Mouse (Mus musculus) lung, postnatal 0 days (tissue): ENCODE measurements around the gene 9130213A22Rik. TPM values are rescaled to one million over a fixed set of nuclear protein-coding genes. Genes with fewer than 3 reads are reported as not detected.
A peak's percentile ranks its signal among the peaks of the same experiment; 100 is the strongest.

Source experiments
- ATAC-seq: fragments of 200-750 bp; cut with Nextera tagmentation; 2 replicates; pipeline ENCODE4 v1.8.0; 2017; ENCODE audit warnings: moderate library complexity
- DNase-seq: peaks from one replicate; pipeline ENCODE4 v3.0.0-alpha.2; 2016; ENCODE audit warnings: low spot score
- H3K27ac ChIP-seq: fragments of 300-500 bp; sonication (generic); 2 replicates; pipeline ENCODE4 v1.5.1; 2014; ENCODE audit warnings: antibody characterized with exemption, mild to moderate bottlenecking, low read length, mixed read lengths
- H3K27me3 ChIP-seq: fragments of 300-500 bp; sonication (generic); replicated peaks from 2 replicates; pipeline ENCODE4 v1.6.1; 2014; ENCODE audit warnings: low read length, mixed read lengths; ENCODE audit not compliant: insufficient read depth
- H3K36me3 ChIP-seq: fragments of 300-500 bp; sonication (generic); 2 replicates; pipeline ENCODE4 v1.6.1; 2014; ENCODE audit warnings: low read length, mixed read lengths; ENCODE audit not compliant: insufficient read depth
- H3K4me1 ChIP-seq: fragments of 300-500 bp; sonication (generic); 2 replicates; pipeline ENCODE4 v1.6.1; 2014; ENCODE audit warnings: antibody characterized with exemption, low read depth, low read length, mixed read lengths; ENCODE audit not compliant: insufficient read depth
- H3K4me2 ChIP-seq: fragments of 300-500 bp; sonication (generic); replicated peaks from 2 replicates; pipeline ENCODE4 v1.6.1; 2014; ENCODE audit warnings: low read depth, mild to moderate bottlenecking, low read length, moderate library complexity, mixed read lengths
- H3K4me3 ChIP-seq: fragments of 300-500 bp; sonication (generic); 2 replicates; pipeline ENCODE4 v1.5.1; 2014; ENCODE audit warnings: low read depth, low read length
- H3K9ac ChIP-seq: fragments of 300-500 bp; sonication (generic); replicated peaks from 2 replicates; pipeline ENCODE4 v1.6.1; 2014; ENCODE audit warnings: low read depth, mild to moderate bottlenecking
- H3K9me3 ChIP-seq: fragments of 300-500 bp; sonication (generic); 2 replicates; pipeline ENCODE4 v1.6.1; 2016; ENCODE audit warnings: low read length, mixed read lengths
- CTCF ChIP-seq: IDR thresholded peaks from 2 replicates; pipeline ENCODE4 v1.5.1; 2016; ENCODE audit warnings: antibody characterized with exemption, mild to moderate bottlenecking
- EP300 ChIP-seq: IDR thresholded peaks from 2 replicates; pipeline ENCODE4 v1.6.1; 2016; ENCODE audit warnings: antibody characterized with exemption, mild to moderate bottlenecking, control low read depth
- WGBS: fragments of 180-500 bp; shearing (Covaris S2); extraction: QIAGEN DNeasy Blood & Tissue Kit; methylation state at CpG from one replicate; pipeline ENCODE4 v1.1.7; 2014; 5-methylcytosine and 5-hydroxymethylcytosine counted together
- polyA plus RNA-seq: library from polyadenylated mRNA; unstranded; fragments of >200 nt; fragmentation: Nextera tagmentation; extraction: Ambion mirVana; gene quantifications from 2 replicates; pipeline ENCODE4 v1.2.1, GENCODE M21; 2015

The 9130213A22Rik gene
- polyA plus RNA-seq, 1 experiment from 2014 or later: 0.50 TPM

DNA sequence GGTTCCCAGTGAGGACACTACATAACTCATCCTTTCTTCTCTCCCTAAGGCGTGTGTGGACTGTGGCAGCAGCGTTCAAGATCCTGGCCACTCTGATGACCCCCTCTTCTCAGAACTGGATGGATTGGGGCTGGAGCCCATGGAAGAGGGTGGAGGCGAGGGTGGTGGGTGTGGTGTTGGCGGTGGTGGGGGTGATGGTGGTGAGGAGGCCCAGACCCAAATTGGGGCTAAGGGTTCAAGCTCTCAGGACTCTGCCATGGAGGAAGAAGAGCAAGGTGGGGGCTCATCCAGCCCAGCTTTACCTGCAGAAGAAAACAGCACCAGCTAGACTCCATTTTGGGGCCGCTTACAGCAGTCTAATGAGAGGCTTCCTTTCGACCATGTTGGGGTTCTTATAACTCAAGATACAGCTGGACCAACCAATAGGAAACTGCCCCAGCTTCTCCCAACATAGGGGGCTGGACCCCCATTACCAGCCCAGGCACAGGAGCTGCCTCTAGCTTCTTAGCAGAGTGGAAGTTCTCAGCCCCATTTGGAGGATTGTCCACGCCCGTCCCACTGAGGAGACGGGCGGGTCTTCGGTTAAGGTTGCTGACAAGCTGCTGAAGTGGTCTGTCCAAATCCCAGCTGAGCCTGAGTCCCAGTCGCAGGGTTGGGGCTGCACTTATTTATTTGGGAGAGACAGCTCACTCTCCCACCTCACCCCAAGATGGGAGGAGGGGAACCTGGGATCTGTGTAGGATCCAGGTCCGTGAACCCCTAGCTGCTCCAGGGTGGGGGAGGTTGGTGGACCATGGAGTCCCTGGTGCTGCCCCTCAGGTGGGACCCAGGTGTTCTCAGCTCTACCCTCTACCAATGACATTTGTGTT is 13.1 kb downstream of the 9130213A22Rik start:
- 76% methylated on average over 13 of the region's 13 CpGs for WGBS
- no peaks in the 10 kb centered on the region for H3K9me3 ChIP-seq
- H3K27ac ChIP-seq: no peak overlapping the region

GRCm38 (mm10) chr11:69108223-69108622 is 14.2 kb downstream of the 9130213A22Rik start:
- Histone ChIP-seq H3K4me2 (no peak overlapping the region), H3K9ac (no peak overlapping the region), H3K4me3 (no peak overlapping the region), H3K36me3 (peaks cover 64% of the 10 kb centered on the region), H3K4me1 (0 out of 2 replicates have a peak, but pooled peaks cover 3% of the 10 kb centered on the region), H3K9me3 (no peaks in the 10 kb centered on the region), H3K27me3 (no peaks in the 10 kb centered on the region), H3K27ac (no peak overlapping the region)
- 93% methylated on average over 9 of the region's 9 CpGs for WGBS
- TF ChIP-seq CTCF (no peak), EP300 (no peak)
- DNase-seq (no peak), ATAC-seq (no peak)

More for the DNA sequence above, 13.1 kb downstream of the 9130213A22Rik start:
- no peak for TF ChIP-seq CTCF
- no peak for TF ChIP-seq EP300
- DNase-seq (peak; percentile 33), ATAC-seq (no peak)
- 0 out of 2 replicates have a peak, but pooled peaks cover 3% of the 10 kb centered on the region for H3K4me1 ChIP-seq
- no peak overlapping the region for H3K9ac ChIP-seq
- no peaks in the 10 kb centered on the region for H3K27me3 ChIP-seq
- H3K4me2 ChIP-seq: no peak overlapping the region
- H3K4me3 ChIP-seq: no peak overlapping the region
- peaks cover 54% of the 10 kb centered on the region for H3K36me3 ChIP-seq

DNA sequence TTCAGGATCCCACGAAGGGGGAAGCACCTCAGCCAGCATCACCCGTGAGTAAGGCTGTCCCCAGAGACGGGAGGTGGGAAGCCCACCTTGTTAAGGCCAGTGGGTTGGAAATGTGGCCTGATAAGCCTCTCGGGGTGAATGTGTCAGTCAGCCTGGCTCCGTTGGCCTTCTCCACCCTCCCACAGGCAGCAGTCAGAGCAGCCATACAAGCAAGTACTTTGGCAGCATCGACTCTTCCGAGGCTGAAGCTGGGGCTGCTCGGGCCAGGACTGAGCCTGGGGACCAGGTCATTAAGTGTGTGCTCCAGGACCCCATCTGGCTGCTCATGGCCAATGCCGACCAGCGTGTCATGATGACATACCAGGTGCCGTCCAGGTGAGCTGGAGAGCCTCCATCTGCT is 14.7 kb downstream of the 9130213A22Rik start:
- 83% methylated on average over 11 of the region's 11 CpGs for WGBS
- no peak for TF ChIP-seq EP300
- no peak for TF ChIP-seq CTCF
- H3K36me3 ChIP-seq: peaks cover 70% of the 10 kb centered on the region
- no peak overlapping the region for H3K4me2 ChIP-seq
- 0 out of 2 replicates have a peak, but pooled peaks cover 3% of the 10 kb centered on the region for H3K4me1 ChIP-seq
- DNase-seq (no peak), ATAC-seq (no peak)
- H3K27ac ChIP-seq: no peak overlapping the region
- H3K4me3 ChIP-seq: no peak overlapping the region
- H3K9ac ChIP-seq: no peak overlapping the region
- no peaks in the 10 kb centered on the region for H3K9me3 ChIP-seq
- H3K27me3 ChIP-seq: no peaks in the 10 kb centered on the region

DNA sequence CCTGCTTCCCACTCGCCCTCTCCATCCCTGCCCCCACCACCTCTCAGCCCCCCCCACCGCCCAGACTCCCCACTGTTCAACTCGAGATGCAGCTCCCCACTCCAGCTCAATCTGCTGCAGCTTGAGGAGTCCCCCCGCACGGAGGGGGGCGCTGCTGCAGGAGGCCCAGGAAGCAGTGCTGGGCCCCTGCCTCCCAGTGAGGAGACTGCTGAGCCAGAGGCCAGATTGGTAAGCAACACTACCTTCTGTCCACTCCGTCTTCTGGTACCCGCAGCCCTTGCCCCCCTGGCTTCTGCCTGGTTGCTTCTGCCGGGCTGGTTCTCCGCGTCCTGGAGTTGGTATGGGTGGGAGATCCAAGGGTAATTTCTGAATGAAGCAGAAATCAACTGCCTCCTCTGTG is 15.5 kb downstream of the 9130213A22Rik start:
- H3K4me3 ChIP-seq: no peak overlapping the region
- DNase-seq (no peak), ATAC-seq (no peak)
- H3K4me1 ChIP-seq: 0 out of 2 replicates have a peak, but pooled peaks cover 3% of the 10 kb centered on the region
- peaks cover 78% of the 10 kb centered on the region for H3K36me3 ChIP-seq
- H3K27ac ChIP-seq: no peak overlapping the region
- H3K9me3 ChIP-seq: no peaks in the 10 kb centered on the region
- no peak overlapping the region for H3K9ac ChIP-seq
- no peaks in the 10 kb centered on the region for H3K27me3 ChIP-seq
- WGBS: 88% methylated on average over 10 of the region's 11 CpGs
- TF ChIP-seq EP300 (no peak), CTCF (no peak)
- H3K4me2 ChIP-seq: no peak overlapping the region

DNA sequence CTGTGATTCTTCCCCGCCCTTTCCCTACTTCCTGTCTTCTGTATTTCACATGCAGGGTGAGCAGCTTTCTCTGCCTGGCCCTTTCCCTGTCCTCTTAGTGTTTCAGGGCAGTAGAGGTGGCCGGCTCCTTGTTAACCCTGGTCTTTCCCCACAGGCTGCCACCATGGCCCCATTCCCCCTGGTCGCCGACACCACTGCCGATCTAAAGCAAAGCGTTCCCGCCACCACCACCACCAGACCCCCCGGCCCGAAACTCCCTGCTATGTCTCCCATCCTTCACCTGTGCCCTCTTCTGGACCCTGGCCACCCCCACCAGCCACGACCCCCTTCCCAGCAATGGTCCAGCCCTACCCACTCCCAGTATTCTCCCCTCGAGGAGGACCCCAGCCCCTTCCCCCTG is 16.1 kb downstream of the 9130213A22Rik start:
- Histone ChIP-seq H3K4me2 (no peak overlapping the region), H3K27ac (no peak overlapping the region), H3K9ac (no peak overlapping the region), H3K27me3 (no peaks in the 10 kb centered on the region), H3K4me1 (no peaks in the 10 kb centered on the region), H3K4me3 (no peak overlapping the region), H3K36me3 (peaks cover 84% of the 10 kb centered on the region), H3K9me3 (no peaks in the 10 kb centered on the region)
- WGBS: 91% methylated on average over 11 of the region's 11 CpGs
- ATAC-seq (no peak), DNase-seq (no peak)
- TF ChIP-seq CTCF (no peak), EP300 (no peak)

GRCm38 (mm10) chr11:69105796-69106195 is 16.6 kb downstream of the 9130213A22Rik start:
- WGBS: 91% methylated on average over 2 of the region's 2 CpGs
- Histone ChIP-seq H3K4me3 (no peak overlapping the region), H3K27me3 (no peaks in the 10 kb centered on the region), H3K9ac (no peak overlapping the region), H3K27ac (no peak overlapping the region), H3K4me1 (no peaks in the 10 kb centered on the region), H3K4me2 (no peak overlapping the region), H3K36me3 (peaks cover 89% of the 10 kb centered on the region), H3K9me3 (no peaks in the 10 kb centered on the region)
- DNase-seq: no peak
- no peak for ATAC-seq
- no peak for TF ChIP-seq EP300
- TF ChIP-seq CTCF: no peak
